In the genomic region with DNA sequence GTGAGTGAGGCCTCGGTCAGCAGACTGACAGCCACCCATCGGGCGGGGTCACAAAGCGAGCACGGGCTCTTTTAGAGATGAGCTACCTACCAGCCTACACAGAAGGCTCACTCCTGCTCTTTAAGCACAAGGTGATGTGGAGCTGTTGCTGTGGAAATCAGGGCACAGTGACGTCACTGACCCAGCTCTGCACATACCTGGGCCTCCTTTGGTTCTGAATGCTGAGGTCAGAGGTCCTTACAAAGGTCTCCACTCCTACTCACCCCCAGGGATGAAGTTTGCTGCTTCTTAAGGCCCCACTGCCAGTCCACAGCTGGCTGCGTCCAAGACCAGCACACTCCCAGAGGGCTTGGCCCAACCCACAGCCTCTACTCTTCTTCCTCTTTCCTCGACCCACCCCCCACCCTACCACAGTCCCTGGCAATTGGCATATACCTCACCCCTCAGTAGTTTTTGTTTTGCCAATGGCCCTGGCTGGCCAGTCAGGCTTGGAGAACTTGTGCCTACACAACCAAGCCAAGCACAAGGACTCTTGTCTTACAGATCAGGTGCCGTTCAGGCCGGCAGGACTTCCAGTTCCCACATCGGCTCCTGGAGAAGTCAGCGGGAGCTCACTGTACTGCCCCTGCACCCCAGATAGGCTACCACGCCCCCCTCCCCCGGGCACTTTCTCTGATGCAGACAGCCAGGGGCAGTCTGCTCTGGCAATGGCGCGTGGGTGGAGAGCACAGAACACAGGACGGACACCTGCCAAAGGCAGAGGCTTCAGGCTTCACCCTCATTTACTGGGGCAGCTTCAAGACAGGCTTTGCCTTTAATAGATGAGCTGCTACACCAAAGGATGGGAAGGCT, we compare ENCODE assay signal across 8 mouse cellular contexts. TPM values are rescaled to one million over a fixed set of nuclear protein-coding genes. Genes with fewer than 3 reads are reported as not detected.
DNase-seq lines count a peak whose midpoint lies in the region; ATAC-seq lines count a peak whose summit lies in the region.

No protein-coding gene starts in this region.

- no peak overlapping the region for H3K9ac ChIP-seq in liver, embryonic 16.5 days (ENCODE audit: low read depth, low read length)
- no peak overlapping the region for H3K9ac ChIP-seq in embryonic facial prominence, embryonic 12.5 days

- no peaks in the 10 kb centered on the region for H3K27me3 ChIP-seq in liver, embryonic 16.5 days (ENCODE audit: control insufficient read depth, insufficient read depth, low read depth, low read length)
- peaks cover 3% of the 10 kb centered on the region; the same call in 1 of the 2 replicates for H3K27me3 ChIP-seq in embryonic facial prominence, embryonic 12.5 days

- peak; percentile 27; the same call in 1 of the 2 replicates for ATAC-seq in liver, embryonic 16.5 days (ENCODE audit: low read depth)
- no peak for ATAC-seq in embryonic facial prominence, embryonic 12.5 days (ENCODE audit: insufficient number of reproducible peaks, insufficient read depth, low FRiP score, low TSS enrichment)
- ATAC-seq in frontal cortex, adult (ENCODE audit: low TSS enrichment), result no peak

- peak; percentile 48 for DNase-seq in adrenal gland, postnatal 10 days
- no peak for DNase-seq in adrenal gland, postnatal 36 days
- no peak for DNase-seq in liver
- peak; percentile 17 for DNase-seq in lung, postnatal 36 days
- no peak for DNase-seq in embryo, embryonic 9.5 days (ENCODE audit: extremely low spot score)

- no peak overlapping the region for H3K27ac ChIP-seq in liver, embryonic 16.5 days (ENCODE audit: low read length)
- peak overlapping the region; percentile 46; the same call in 1 of the 2 replicates for H3K27ac ChIP-seq in embryonic facial prominence, embryonic 12.5 days

- H3K36me3 ChIP-seq in liver, embryonic 16.5 days (ENCODE audit: control insufficient read depth, insufficient read depth), result no peaks in the 10 kb centered on the region
- H3K36me3 ChIP-seq in embryonic facial prominence, embryonic 12.5 days, result peaks cover 19% of the 10 kb centered on the region

- H3K4me3 ChIP-seq in liver, embryonic 16.5 days (ENCODE audit: low read depth, low read length), result no peak overlapping the region
- no peak overlapping the region for H3K4me3 ChIP-seq in embryonic facial prominence, embryonic 12.5 days

- WGBS in liver, embryonic 16.5 days (ENCODE audit: insufficient replicate concordance), result 36% methylated on average over 17 of the region's 17 CpGs
- 61% methylated on average over 17 of the region's 17 CpGs for WGBS in embryonic facial prominence, embryonic 12.5 days

- no peaks in the 10 kb centered on the region for H3K9me3 ChIP-seq in liver, embryonic 16.5 days (replicated peaks; ENCODE audit: control insufficient read depth, low read length)
- no peaks in the 10 kb centered on the region for H3K9me3 ChIP-seq in embryonic facial prominence, embryonic 12.5 days

- H3K4me2 ChIP-seq in liver, embryonic 16.5 days (ENCODE audit: low read depth, low read length), result no peak overlapping the region
- no peak overlapping the region for H3K4me2 ChIP-seq in embryonic facial prominence, embryonic 12.5 days (replicated peaks)

- H3K4me1 ChIP-seq in liver, embryonic 16.5 days (ENCODE audit: control insufficient read depth, low read depth, low read length), result peaks cover 6% of the 10 kb centered on the region
- H3K4me1 ChIP-seq in embryonic facial prominence, embryonic 12.5 days, result peaks cover 19% of the 10 kb centered on the region; the same call in 1 of the 2 replicates

RNA-seq across cellular contexts. Expression of a gene that starts 14.1 kb away (rescaled TPM):
- 100 to 1,000 TPM in 1 of 2 experiments, 10 to 100 TPM in 1; 79.8 to 108 TPM for total RNA-seq in adrenal gland, postnatal 10 days (2021)
- total RNA-seq in adrenal gland, postnatal 36 days (2021), result 100 to 1,000 TPM in 1 of 2 experiments, 10 to 100 TPM in 1; 42.4 to 108 TPM
- 4.5 and 5.6 TPM in 2 replicates for polyA plus RNA-seq in liver, embryonic 16.5 days (2015; fragmentation: Nextera tagmentation; extraction: Ambion mirVana)
- polyA plus RNA-seq in embryonic facial prominence, embryonic 12.5 days (2016; fragmentation: Nextera tagmentation; extraction: Ambion mirVana), result 60.6 and 62.6 TPM in 2 replicates

RNA-seq across cellular contexts. Expression of a gene that starts 39.2 kb away (rescaled TPM):
- 10 to 100 TPM; 18.9 to 23.6 TPM for total RNA-seq in adrenal gland, postnatal 10 days (2021)
- total RNA-seq in adrenal gland, postnatal 36 days (2021), result 10 to 100 TPM; 18.6 to 19.7 TPM
- 4.1 and 5.2 TPM in 2 replicates for polyA plus RNA-seq in liver, embryonic 16.5 days (2015; fragmentation: Nextera tagmentation; extraction: Ambion mirVana)
- polyA plus RNA-seq in embryonic facial prominence, embryonic 12.5 days (2016; fragmentation: Nextera tagmentation; extraction: Ambion mirVana), result 25.9 and 29.7 TPM in 2 replicates

RNA-seq across cellular contexts. Expression of a gene that starts 41.8 kb away (rescaled TPM):
- total RNA-seq in adrenal gland, postnatal 10 days (2021), result 10 to 100 TPM; 15.4 to 17.0 TPM
- total RNA-seq in adrenal gland, postnatal 36 days (2021), result 10 to 100 TPM; 16.4 to 25.6 TPM
- 7.2 and 7.8 TPM in 2 replicates for polyA plus RNA-seq in liver, embryonic 16.5 days (2015; fragmentation: Nextera tagmentation; extraction: Ambion mirVana)
- polyA plus RNA-seq in embryonic facial prominence, embryonic 12.5 days (2016; fragmentation: Nextera tagmentation; extraction: Ambion mirVana), result 23.8 and 24.5 TPM in 2 replicates

RNA-seq across cellular contexts. Expression of a gene that starts 55.8 kb away (rescaled TPM):
- total RNA-seq in adrenal gland, postnatal 10 days (2021), result 10 to 100 TPM; 18.2 to 24.6 TPM
- 10 to 100 TPM in 1 of 2 experiments, 1 to 10 TPM in 1; 9.6 to 12.7 TPM for total RNA-seq in adrenal gland, postnatal 36 days (2021)
- polyA plus RNA-seq in liver, embryonic 16.5 days (2015; fragmentation: Nextera tagmentation; extraction: Ambion mirVana), result 8.3 and 9.7 TPM in 2 replicates
- polyA plus RNA-seq in embryonic facial prominence, embryonic 12.5 days (2016; fragmentation: Nextera tagmentation; extraction: Ambion mirVana), result 14.0 and 14.2 TPM in 2 replicates

Comparison
In these comparisons a context has a peak if more than half of its experiments do, and no peak if none do; other contexts are left out.
1. DNase-seq: peak in adrenal gland, postnatal 10 days (single experiment) and lung, postnatal 36 days (single experiment); none in adrenal gland, postnatal 36 days (0 of 2), liver (single experiment) and embryo, embryonic 9.5 days (single experiment).